Mouse (Mus musculus) 3134 (cell line): ENCODE data around the gene Pate2.
"Not testable (repeated sequence)": the region's sequence is repeated elsewhere in the genome, so short reads cannot be mapped to it uniquely, and the experiment has no call there.

Experiments
- DNase-seq: peaks from one replicate; pipeline ENCODE4 v3.0.0-alpha.2; 2011; ENCODE audit warnings: low spot score; ENCODE audit not compliant: insufficient read length; ENCODE audit errors: extremely low read depth

The Pate2 gene

DNA sequence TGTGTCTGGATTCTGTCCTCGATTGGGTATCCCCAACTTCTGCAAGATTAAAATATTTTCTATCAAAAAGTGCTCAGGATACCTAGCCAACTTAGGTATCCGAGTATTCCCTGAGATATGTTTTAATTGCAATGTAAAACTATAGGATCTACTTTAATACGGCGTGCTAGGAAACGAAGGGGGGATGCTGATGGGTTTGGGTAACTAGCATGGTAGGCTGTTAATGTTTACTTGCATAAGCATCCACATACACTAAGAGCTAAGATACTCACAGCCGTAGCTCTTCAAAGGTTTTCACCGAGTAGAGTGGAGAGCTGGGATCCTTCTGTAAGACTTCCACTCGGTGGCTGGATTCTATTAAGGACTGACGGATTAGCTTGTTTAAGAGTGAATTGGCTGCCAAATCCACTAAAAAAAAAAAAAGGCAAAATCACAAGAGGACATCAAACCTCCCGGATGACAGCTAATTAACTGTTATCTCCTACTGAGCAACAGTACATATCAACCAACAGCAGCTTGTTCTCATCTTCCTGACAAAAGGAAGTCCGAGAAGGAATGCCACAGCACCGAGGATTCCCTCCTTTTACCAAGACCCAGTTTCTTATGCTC lies 13.5 kb upstream of the Pate2 start:
- DNase-seq, result no peak

GRCm38 (mm10) chr9:35558257-35559008 lies 11.7 kb upstream of the Pate2 start, which contains the start of the genes Ddx25 and Pus3:
Gene Ddx25 (minus strand): TSS chr9:35558528.
Gene Pus3 (plus strand): TSS chr9:35558595.
- DNase-seq, result no peak

DNA sequence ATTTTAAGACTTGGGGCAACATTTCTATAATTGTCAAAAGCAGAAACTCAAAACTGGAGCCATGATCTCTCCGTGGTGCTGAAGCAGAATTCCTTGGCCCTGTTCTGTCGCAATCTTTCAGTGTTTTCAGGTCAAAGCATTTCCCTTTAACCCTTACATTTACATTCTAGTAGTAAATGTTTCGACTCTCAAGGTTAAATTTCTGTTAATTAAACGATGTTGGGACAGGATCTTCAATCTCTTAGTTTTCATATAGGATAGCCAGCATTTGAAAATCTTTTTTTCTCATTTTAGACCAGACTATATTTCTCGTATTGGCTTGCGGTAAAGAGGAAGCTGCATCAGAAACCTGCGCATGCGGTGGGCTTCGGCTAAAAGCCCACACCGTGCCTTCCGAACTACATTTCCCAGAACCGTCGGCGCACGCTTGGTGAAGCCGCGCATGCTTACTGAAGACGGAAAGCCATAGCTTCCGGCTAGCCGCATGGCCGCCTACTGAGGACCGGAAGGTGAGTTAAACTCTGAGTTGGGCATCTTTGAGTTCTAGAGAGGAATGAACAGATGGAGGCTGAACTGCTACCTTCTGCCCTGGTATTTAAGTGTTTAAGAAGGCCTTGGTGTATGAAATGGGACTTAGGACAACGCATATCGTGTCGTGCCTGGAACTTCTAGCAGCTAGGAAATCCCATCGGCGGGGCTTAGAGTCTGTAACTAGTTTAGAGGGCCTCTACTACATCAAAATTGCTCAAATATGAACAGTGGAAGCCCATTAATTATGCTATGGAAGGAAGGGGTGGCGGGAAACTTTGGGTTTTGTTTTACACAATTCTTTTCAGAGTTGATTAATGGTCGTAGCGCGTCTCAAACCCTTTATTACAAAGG lies 10.8 kb upstream of the Pate2 start:
- DNase-seq, result peak; percentile 61

- DNase-seq, result no peak
Measured at GRCm38 (mm10) chr9:35561076-35561475, 9.0 kb upstream of the Pate2 start.

GRCm38 (mm10) chr9:35561583-35561982 lies 8.5 kb upstream of the Pate2 start:
- DNase-seq, result no peak

- DNase-seq, result no peak
Measured at GRCm38 (mm10) chr9:35564536-35565240, 5.4 kb upstream of the Pate2 start.

DNA sequence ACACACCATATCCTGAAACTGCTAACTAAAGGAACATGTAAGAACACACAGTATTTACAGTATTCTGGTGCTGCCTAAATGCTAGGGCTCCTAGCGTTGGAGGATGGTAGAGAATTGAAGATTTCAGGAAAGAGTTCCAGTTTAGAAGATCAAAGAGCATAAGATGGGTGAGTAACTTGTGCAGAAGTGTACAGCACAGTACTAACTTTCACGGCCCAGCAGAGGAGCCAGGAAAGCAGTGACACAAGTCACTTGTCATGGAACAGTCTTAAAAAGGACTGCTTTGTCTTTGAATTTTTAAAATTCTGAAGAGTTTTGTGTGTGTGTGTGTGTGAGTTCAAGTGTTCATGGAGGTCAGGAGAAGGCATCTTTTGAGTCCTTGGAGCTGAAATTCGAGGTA lies 2.1 kb upstream of the Pate2 start:
- no peak for DNase-seq

GRCm38 (mm10) chr9:35570663-35571062 lies 579 bp downstream of the Pate2 start:
- DNase-seq, result no peak

DNA sequence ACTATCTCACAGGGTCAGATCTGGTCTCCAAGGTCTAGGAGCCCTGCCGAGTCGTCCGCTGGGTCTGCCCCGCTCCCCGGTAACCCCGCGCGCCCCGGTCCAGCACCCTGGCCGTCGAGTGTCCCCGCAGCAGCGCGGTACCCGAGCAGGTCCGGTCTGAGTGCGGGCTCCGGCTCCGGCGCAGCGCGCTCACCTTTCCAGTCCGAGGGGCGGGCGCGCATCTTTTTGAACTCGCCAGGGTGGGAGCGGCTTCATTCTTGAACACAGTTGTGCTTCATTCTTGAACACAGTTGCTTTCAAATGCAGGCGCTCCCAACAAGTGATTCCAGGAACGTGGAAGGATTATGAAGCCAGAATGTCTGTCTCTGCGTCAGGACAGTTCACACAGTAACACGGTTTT lies 4.3 kb downstream of the Pate2 start:
- DNase-seq, result no peak

GRCm38 (mm10) chr9:35587674-35588073 lies 17.6 kb downstream of the Pate2 start:
- no peak for DNase-seq

DNA sequence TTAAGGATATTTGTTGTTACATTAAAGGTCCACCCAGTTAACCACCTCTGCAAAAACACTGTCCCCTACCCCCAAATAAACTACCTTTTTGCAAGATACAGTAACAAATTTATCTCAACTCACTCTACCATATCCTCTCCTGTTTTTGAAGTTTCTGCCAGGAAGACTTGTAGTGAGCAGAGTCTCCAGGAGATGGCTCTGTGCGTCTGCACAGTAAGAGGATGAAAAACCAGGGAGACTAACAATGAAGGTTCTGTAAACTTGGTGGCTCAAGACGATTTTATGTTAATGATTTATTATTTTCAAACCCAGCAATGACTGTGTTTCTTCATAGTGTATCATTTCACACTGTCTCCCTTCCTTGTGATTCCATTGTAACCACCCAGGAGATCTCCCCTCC lies 22.8 kb downstream of the Pate2 start:
- DNase-seq, result no peak

DNA sequence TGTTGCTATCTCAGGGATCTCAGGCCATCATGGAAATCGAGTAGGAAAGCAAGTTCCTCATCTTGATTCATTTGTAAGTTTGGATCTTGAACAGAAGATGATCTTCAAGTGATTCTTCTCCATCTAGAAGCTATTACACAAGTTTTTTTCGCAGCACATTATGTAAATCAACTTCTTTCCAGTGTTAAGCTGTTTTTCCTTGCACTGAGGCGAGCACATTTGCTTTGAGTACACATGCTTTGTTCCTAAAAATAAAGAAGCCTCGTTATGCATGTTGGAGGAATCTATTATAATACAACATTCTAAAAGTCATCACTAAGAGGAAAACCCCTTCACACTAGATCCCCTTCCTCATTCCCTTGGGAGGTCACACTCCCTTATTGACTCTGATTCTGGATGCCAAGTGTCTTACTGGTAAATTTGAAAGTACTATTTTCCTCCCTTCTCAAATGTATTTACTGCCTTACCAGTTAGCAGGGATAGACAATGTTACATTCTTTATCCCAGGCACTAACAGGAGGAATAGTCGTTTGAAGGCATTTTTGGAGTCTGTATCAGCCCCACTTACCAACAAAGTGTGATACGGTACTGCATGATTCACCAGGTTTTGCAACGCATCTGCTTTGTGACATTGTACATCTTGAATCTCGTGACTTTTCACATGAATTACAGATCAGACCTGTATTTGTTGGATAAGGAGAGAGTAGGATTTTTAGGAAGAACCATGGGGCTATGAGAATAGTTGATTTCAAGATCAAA lies 37.7 kb downstream of the Pate2 start:
- no peak for DNase-seq

- no peak for DNase-seq
Measured at GRCm38 (mm10) chr9:35611841-35612240, 41.8 kb downstream of the Pate2 start, which contains the start of gene Pate4. Gene Pate4 (minus strand): TSS chr9:35611941.

- DNase-seq, result no peak
Measured at GRCm38 (mm10) chr9:35614005-35614404, 43.9 kb downstream of the Pate2 start.

GRCm38 (mm10) chr9:35616784-35617183 lies 46.7 kb downstream of the Pate2 start:
- not testable (repeated sequence) for DNase-seq

GRCm38 (mm10) chr9:35632981-35633380 lies 62.9 kb downstream of the Pate2 start:
- no peak for DNase-seq

- DNase-seq, result no peak
Measured at GRCm38 (mm10) chr9:35648102-35648501, 78.0 kb downstream of the Pate2 start, which contains the start of gene Pate3. Gene Pate3 (minus strand): TSS chr9:35648202.

- DNase-seq, result no peak
Measured at GRCm38 (mm10) chr9:35673557-35673956, 103.5 kb downstream of the Pate2 start.

- peak; percentile 48 for DNase-seq
Measured at GRCm38 (mm10) chr9:35687013-35687412, 116.9 kb downstream of the Pate2 start, which contains the start of gene Pate1. Gene Pate1 (minus strand): TSS chr9:35687390.

GRCm38 (mm10) chr9:35691924-35692323 lies 121.8 kb downstream of the Pate2 start:
- DNase-seq, result no peak
